Mouse (Mus musculus) adrenal gland, postnatal 10 days (tissue): ENCODE results near the gene Mesp2. TPM values are rescaled to one million over a fixed set of nuclear protein-coding genes. Genes with fewer than 3 reads are reported as not detected.
A peak's percentile ranks its signal among the peaks of the same experiment; 100 is the strongest.

Source experiments
- DNase-seq: peaks from one replicate; pipeline ENCODE4 v3.0.0; 2021; ENCODE audit warnings: mixed read lengths
- total RNA-seq, 2 experiments: library from RNA; stranded (reverse); gene quantifications; 2 replicates each; pipeline ENCODE4 v1.2.3; 2021

Mesp2 gene
- total RNA-seq, 2 experiments from 2014 or later = 0.39 to 0.79 TPM

- peak; percentile 83 for DNase-seq
Measured at GRCm38 (mm10) chr7:79803887-79804286, 6.6 kb upstream of the Mesp2 start.

DNA sequence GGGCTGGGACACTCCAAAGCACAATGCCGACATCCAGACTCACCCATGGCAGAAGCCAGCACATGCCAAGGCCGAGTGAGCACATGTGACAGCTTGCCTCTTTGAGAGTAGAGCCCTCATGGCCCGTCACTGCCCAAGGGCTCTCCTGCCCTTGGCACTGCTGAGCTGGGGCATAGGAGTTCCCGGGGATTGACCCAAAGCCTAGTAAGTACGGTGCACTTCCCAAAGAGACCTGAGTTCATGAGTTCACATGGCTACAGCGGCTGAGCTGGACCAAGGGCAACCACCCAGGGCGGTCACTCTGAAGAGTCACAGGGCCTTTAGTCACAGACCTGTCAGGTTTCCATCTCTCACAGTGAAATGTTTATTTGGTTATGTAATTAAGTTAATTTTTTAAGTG is 2.0 kb upstream of the Mesp2 start:
- no peak for DNase-seq

GRCm38 (mm10) chr7:79813409-79813808 is 2.9 kb downstream of the Mesp2 start:
- DNase-seq = no peak

- no peak for DNase-seq
Measured at GRCm38 (mm10) chr7:79818321-79818720, 7.8 kb downstream of the Mesp2 start.

DNA sequence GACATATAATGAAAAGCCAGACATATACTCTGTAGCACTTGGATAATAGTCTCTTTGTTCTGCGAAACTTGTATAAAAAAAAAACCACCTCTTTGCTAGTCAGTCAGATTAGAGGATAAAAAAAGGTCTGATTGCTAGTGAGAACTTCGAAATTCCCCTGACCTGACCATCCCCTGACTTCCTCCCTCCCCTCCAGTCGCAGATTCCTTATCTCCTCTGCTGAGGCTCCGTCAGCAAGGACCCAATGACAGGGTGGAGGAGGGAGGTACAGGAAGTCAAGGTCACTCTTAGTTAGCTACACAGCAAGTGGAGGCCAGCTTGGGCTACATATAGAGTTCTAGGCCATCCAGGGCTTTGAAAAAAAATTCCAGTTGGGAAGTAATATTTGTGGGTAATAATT is 9.0 kb downstream of the Mesp2 start:
- no peak for DNase-seq

DNA sequence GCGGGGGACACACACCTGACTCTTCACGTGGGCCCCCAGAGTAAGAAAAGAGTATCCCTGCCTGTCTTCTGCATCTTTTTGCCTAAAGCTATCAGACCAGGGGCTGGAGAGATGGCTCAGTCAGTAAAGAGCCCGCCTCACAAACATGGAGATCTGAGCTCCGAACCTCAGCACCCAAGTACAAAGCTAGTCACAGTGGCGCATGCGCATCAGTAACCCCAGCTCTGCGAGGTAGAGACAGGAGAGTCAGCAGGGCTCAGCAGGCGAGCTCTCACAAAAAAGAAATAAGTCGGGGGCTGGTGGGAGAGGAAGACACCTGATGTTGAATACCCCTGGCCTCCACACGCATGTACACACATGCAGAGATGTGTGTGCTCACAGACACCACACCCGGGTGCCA is 9.5 kb downstream of the Mesp2 start:
- DNase-seq = no peak

DNA sequence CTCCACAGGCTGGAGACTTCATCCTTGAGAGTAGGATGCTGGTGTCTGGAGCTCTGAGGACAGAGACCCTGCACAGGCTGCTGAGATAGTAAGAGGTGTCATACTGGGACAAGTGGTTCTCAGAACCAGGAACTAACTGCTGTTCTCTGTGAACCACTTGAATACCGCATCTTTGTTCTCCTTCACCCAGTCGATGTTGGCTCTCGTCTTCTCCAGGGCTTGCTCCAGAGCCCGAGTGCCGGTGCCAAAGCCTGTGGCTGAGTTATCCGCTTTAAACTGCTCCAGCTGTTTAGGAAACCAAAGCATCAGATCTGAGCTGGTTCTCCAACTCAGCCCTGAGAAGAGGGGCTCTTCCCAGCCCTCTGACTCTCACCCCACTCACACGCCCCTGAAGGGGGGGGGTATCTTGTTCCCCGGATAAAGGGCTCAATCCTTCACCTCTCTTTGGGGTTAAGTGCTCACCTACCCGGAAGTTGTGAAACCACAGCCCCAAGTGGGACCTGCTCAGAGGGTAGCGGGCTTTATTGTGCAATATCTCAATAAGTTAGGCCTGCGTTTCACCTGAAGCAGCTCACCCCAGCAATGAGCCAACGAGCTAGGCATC is 11.7 kb downstream of the Mesp2 start:
- no peak for DNase-seq

GRCm38 (mm10) chr7:79828341-79828740 is 17.8 kb downstream of the Mesp2 start:
- peak; percentile 45 for DNase-seq

- DNase-seq = no peak
Measured at GRCm38 (mm10) chr7:79831145-79831544, 20.6 kb downstream of the Mesp2 start.

DNA sequence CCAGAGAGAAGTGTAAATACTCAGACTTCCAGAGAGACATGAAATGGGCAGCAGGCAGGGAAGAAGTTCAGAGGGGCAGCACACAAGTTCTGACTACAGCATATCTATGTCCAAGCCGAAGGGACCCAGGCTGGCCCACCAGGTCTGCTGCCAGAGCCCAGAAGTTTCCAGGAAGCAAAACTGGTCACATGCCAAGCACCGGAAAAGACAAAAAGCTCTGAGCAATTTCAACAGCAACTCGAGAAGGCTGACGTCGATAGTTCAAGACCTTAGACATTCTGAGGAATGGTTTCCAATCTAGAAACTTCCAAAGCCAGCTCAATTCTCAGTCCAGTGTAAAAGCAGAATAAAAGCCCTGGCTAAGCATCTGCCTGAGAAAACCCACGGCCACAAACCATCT is 21.1 kb downstream of the Mesp2 start:
- DNase-seq = no peak

- no peak for DNase-seq
Measured at GRCm38 (mm10) chr7:79832980-79833379, 22.5 kb downstream of the Mesp2 start.

- no peak for DNase-seq
Measured at GRCm38 (mm10) chr7:79835196-79835595, 24.7 kb downstream of the Mesp2 start.

DNA sequence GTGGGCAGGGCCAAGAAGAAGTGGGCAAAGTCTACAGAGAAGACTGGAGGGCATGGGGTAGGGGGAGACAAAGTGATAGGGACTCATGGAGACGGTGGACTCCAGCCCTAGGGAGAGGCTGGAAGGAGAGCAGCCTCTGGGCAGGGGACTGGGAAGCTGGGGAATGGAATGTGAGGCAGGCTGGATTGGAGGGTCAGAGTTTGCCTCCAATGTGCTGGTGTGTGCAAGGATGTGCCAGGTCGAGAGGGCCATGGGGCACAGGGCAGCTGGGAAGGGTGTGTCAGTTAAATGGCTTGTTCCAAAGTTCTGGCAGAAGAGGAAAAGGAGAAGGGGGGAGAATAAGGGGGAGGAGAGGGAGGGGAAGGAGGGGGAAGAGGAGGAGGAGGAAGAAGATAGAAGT is 26.7 kb downstream of the Mesp2 start:
- no peak for DNase-seq

DNA sequence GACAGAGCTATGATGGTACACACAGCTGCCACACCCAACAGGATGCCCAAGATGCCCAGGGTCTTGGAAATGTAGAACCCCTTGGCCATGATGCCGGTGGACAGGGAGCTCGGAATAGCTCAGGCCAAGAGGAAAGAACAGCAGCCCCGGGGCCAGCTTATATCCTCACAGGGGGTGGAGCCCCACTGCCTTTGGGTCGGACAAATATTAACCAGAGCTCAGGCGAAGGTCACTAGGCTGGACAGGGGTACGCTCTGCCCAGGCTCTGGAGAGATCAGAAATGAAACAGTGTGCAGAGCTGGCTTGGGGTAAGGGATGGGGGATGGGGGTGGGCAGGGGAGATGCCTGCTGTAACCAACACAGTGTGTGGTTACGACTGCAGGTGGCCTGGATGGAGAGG is 31.6 kb downstream of the Mesp2 start:
- no peak for DNase-seq

DNA sequence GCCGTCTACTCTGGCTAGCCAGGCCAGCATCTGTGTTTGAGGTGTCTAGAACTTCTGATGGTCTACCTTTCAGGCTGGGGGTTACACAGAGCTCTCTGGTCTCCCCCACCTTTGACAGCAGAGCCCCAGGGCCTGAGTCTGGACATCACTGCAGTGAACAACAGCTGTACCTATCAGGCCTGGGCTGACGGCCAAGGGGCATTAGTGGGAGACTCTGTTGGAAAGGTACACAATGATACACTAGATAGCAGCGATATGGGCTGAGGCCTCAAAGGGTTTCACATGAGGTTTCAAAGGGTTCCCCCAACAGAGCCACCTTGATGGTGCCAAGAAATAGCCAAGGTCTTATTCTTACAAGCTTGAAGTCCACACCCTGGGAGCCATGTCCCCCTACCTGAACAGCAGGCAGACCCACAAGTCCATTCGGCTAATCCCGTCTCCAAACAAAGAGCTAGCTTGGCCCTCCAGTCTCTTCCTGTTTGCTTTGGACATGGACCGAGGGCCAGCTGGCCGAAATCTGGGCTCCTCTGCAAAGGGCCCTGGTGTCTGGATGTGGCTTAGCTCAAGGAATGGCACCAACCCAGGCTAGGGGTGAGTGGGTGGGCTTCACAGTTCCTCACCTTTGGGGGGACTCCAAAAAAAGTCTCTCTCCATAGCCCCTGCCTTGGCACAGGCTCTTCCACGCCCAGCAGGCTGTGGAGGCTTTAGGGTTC is 33.7 kb downstream of the Mesp2 start:
- DNase-seq = no peak

DNA sequence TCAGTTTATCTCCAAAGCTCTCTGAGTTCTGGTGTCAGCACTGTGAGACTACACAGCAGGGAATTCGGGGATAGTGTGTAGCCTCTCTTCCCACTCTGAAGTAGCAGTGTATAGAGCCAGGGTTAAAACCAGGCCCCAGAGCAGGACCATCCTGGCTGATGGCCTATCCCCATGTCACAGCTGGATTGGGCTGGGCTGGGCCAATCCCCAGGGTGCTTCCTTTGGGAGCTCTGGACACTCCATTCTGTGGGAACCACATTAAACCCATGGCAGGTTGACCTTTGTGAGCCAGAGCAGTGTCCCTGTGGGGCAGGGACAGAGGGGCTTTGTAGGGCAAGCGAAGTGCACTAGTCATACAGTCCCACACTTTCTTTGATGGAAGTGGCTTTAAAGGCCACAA is 35.8 kb downstream of the Mesp2 start:
- no peak for DNase-seq

DNA sequence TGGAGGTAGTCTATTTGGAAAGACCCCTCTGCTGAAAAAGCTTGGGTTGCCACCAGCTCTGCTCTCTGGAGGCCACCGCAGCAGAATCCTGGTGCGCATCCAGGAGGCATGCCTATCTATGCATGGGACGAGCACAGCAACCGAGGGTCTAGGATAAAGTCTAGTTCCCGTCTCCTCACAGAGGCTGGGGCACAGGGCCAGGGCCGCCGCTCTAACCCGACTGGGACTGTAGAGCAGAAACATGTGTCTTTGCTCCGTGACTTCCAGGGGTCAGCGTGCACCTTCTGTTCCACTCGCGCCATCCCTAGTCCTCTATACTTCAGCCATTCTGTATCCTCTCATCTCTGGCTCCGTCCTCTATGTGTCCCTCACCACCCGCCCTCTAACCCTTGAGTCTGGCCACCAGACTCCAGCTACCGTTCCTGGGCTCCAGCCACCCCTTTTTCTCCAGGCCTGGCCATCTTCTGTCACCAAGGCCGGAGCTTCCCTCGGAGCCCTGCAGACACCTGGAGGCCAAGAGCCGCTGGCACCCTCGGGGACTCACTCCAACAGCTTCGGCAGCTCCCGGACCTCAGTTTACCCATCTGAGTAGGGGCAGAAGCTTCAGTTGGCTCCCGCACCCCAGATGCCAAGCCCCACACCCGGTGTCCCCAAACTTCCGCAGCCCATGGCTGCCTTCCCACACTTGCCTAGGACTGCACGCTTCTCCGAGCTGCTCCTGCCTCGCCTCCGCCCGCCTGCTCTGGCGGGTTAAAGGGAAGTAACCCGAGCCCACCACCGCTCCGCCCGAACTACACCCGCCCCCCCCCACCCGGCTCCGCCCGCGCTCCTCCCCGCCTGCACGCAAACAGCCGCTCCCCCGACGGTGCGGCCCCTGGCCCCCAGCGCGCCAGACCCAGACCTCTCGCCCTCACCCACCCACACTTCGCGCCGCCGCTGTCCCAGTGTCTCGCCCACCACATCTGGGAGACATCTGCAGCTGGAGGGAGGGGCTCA is 37.2 kb downstream of the Mesp2 start:
- peak; percentile 47 for DNase-seq

- no peak for DNase-seq
Measured at GRCm38 (mm10) chr7:79856305-79856704, 45.8 kb downstream of the Mesp2 start.

DNA sequence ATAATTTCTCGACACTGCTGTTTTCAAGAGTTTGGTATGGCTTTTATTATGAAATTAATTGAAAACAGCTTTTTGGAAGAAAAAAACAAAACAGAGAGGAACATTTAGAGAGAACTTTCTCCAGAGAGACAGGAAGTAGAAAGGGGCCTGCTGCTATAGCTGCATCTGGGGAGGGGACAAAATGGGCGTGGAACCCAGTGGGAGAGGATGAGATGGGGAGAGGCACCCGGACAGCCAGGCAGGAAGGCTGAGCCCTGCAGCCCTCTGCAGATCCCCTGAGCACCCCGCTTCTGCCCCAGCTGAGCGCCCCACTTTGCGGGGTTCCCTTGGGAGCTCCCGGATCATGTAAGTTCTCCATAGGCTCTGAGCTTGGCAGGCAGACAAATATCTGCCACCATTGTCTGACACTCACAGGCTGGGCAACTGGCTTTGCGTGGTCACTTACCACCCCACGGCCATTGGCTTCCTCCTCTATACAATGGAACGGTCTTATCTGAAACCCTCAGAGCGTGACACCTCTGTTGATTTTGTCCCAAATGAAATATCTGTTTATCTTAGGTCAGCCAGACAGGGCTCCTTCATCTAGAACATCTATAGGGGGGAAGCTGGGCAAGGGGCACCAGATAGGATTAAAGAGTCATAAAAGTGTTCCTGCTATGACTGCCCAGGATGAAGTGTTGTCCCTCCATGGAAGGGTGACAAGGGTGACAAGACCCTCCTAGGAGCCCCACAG is 47.8 kb downstream of the Mesp2 start:
- no peak for DNase-seq

GRCm38 (mm10) chr7:79858956-79859630 is 48.6 kb downstream of the Mesp2 start:
- DNase-seq = no peak

DNA sequence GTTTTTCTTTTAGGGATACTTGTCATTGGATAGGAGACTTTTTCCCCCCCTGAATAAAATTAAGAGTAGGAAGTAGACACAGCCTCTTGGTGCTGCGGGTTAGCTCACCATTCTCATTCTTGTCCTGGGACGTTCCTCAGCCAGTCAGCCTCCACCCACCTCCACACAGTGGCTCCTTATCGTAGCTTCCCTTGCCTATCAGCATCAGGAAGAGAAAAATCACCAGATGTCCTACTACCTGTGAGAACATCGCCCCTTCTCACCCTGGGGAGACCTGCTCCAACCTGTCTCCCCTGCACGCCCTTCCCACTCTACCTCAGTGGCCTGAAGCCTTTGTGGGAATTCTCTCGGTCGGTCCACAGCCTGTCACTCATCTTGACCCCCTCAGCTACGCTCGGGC is 50.3 kb downstream of the Mesp2 start, which contains the start of gene Anpep:
Gene Anpep (minus strand): TSS at position 249 of the 400 bp plus-strand sequence.
- DNase-seq = no peak

GRCm38 (mm10) chr7:79861794-79862193 is 51.3 kb downstream of the Mesp2 start:
- DNase-seq = no peak
